Mouse (Mus musculus) megakaryocyte-erythroid progenitor cell, adult 5 weeks (primary cell): ENCODE data around the gene Ces4a. TPM values are rescaled to one million over a fixed set of nuclear protein-coding genes. Genes with fewer than 3 reads are reported as not detected.

Source experiments
- polyA plus RNA-seq: library from polyadenylated mRNA; stranded (reverse); fragments of >175 nt; gene quantifications from 2 replicates; pipeline ENCODE4 v1.2.3, GENCODE M21; 2012

The Ces4a gene
- polyA plus RNA-seq = not detected in 2 replicates

DNA sequence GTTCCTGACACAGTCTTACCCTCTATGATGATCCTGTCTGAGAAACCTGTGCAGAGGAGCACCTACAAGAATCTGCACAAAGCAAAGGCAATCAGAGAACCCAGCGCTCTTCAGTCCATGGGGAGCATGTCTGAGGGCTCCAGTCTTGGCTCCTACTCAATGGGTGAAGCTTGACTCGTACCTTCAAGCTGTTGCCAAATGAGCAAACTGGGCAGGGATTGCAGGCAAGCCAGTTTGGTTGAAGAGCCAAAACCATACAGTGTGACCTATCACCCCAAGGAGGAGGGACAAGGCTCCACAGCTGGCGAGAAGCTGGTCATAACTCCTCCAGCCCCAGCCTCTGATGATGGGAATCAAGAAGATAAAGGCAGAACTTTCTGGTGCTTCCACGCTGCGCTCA, at the start of gene Ces4a:
Gene Ces4a (plus strand): TSS at position 292 of the 400 bp plus-strand sequence.

DNA sequence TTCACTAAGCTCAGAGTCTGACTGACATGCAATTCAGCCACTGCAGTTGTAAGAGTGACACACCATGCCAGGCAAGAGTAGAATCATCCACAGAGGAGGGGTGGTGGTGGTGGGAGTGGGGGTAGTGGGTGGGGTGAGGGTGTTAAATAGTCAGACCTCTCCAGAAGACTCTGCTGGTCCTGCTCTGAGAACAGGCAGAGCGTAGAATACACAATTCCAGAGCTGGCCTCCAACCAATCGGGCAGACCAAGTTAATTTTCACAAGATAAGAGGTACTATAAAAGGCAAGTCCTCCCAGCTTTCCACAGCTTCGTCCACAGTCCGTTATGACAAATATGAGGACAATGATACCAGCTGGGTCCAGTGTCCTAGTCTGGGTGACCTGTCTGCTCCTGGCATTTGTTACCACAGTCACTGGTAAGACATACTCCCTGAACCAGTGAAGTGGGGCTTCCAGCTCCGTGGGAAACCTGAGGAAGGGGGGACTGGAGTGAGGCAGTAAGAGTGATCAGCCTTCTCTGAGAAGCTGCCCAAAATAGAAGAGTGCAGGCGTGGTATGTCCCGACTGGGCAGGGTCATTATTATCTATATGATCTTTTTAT, 48.0 kb upstream of the Ces4a start, which contains the start of gene Ces3b:
Gene Ces3b (plus strand): TSS at position 305 of the 602 bp plus-strand sequence.

GRCm38 (mm10) chr8:105170381-105171115, 38.9 kb downstream of the Ces4a start, which contains the start of gene Cbfb:
Gene Cbfb, plus strand, starts transcription at chr8:105170674.

Other genes with a start within 250 kb of the Ces4a start
- not detected in 2 replicates for gene Ces2e, start 205.5 kb upstream of the Ces4a start, polyA plus RNA-seq
- not detected in 2 replicates for gene Ces2f, start 184.4 kb upstream of the Ces4a start, polyA plus RNA-seq
- gene Ces2g, start 170.1 kb upstream of the Ces4a start, polyA plus RNA-seq = 9.4 and 10.8 TPM in 2 replicates
- not detected in 2 replicates for gene Ces2h, start 130.9 kb upstream of the Ces4a start, polyA plus RNA-seq
- gene Ces3a, start 83.2 kb upstream of the Ces4a start, polyA plus RNA-seq = not detected in 2 replicates
- gene Ces3b, start 48.0 kb upstream of the Ces4a start, polyA plus RNA-seq = not detected in 2 replicates
- gene Cbfb, start 38.9 kb downstream of the Ces4a start, polyA plus RNA-seq = 37.9 and 39.6 TPM in 2 replicates
- gene D230025D16Rik, start 93.3 kb downstream of the Ces4a start, polyA plus RNA-seq = 5.9 and 6.6 TPM in 2 replicates
- 2.3 and 3.5 TPM in 2 replicates for gene B3gnt9, start 123.4 kb downstream of the Ces4a start, polyA plus RNA-seq
- gene Tradd, start 132.8 kb downstream of the Ces4a start, polyA plus RNA-seq = 29.0 and 32.2 TPM in 2 replicates
- 6.1 and 10.2 TPM in 2 replicates for gene Fbxl8, start 132.8 kb downstream of the Ces4a start, polyA plus RNA-seq
- 0.05 and 0.12 TPM in 2 replicates for gene Hsf4, start 138.0 kb downstream of the Ces4a start, polyA plus RNA-seq
- gene Nol3, start 144.3 kb downstream of the Ces4a start, polyA plus RNA-seq = 0.22 TPM in 1 of 2 replicates, not detected in the other
- gene 4931428F04Rik, start 158.1 kb downstream of the Ces4a start, polyA plus RNA-seq = 3.8 and 4.6 TPM in 2 replicates
- 5.4 and 6.5 TPM in 2 replicates for gene Exoc3l, start 164.3 kb downstream of the Ces4a start, polyA plus RNA-seq
- gene E2f4, start 165.9 kb downstream of the Ces4a start, polyA plus RNA-seq = 60.7 and 71.9 TPM in 2 replicates
- 1.5 and 2.0 TPM in 2 replicates for gene Elmo3, start 173.8 kb downstream of the Ces4a start, polyA plus RNA-seq
- gene Lrrc29, start 194.5 kb downstream of the Ces4a start, polyA plus RNA-seq = 1.2 and 1.3 TPM in 2 replicates
- 23.7 and 24.6 TPM in 2 replicates for gene Tmem208, start 194.6 kb downstream of the Ces4a start, polyA plus RNA-seq
- gene Fhod1, start 216.2 kb downstream of the Ces4a start, polyA plus RNA-seq = 23.7 and 27.7 TPM in 2 replicates
- gene Slc9a5, start 217.0 kb downstream of the Ces4a start, polyA plus RNA-seq = 2.1 and 2.9 TPM in 2 replicates
- 0.06 and 0.10 TPM in 2 replicates for gene Plekhg4, start 241.5 kb downstream of the Ces4a start, polyA plus RNA-seq